8 mouse cellular contexts compared by ENCODE assay signal in genomic region chr7:19697949-19698906, GRCm38 (mm10). TPM values are rescaled to one million over a fixed set of nuclear protein-coding genes. Genes with fewer than 3 reads are reported as not detected.
A peak's percentile ranks its signal among the peaks of the same experiment; 100 is the strongest.
DNase-seq lines count a peak whose midpoint lies in the region; ATAC-seq and TF ChIP-seq lines count a peak whose summit lies in the region.

No protein-coding gene starts in this region.

- peak overlapping the region; percentile 51 for H3K4me3 ChIP-seq in lung, adult 2 months (replicated peaks; ENCODE audit: extremely low read depth, low read depth, low read length)
- peak overlapping the region; percentile 13 for H3K4me3 ChIP-seq in forebrain, embryonic 14.5 days (ENCODE audit: low read depth, low read length)
- peak overlapping the region; percentile 31 for H3K4me3 ChIP-seq in midbrain, embryonic 11.5 days (ENCODE audit: low read depth, low read length)

- WGBS in lung, adult 2 months: 8% methylated on average over 28 of the region's 28 CpGs
- WGBS in forebrain, embryonic 14.5 days: 3% methylated on average over 28 of the region's 28 CpGs
- 3% methylated on average over 28 of the region's 28 CpGs for WGBS in midbrain, embryonic 11.5 days

- no peak overlapping the region for H3K27ac ChIP-seq in forebrain, embryonic 14.5 days (ENCODE audit: low read depth, low read length)
- no peak overlapping the region for H3K27ac ChIP-seq in midbrain, embryonic 11.5 days (ENCODE audit: low read depth, low read length)

- peaks cover 15% of the 10 kb centered on the region for H3K4me1 ChIP-seq in lung, adult 2 months (ENCODE audit: control insufficient read depth, insufficient read depth, low read length)
- H3K4me1 ChIP-seq in forebrain, embryonic 14.5 days (ENCODE audit: control insufficient read depth, insufficient read depth, low read length): peaks cover 4% of the 10 kb centered on the region; the same call in 1 of the 2 replicates
- H3K4me1 ChIP-seq in midbrain, embryonic 11.5 days (ENCODE audit: control insufficient read depth, insufficient read depth, low read length): peaks cover 15% of the 10 kb centered on the region

- peak; percentile 8; the same call in 1 of the 2 replicates for ATAC-seq in forebrain, embryonic 14.5 days
- ATAC-seq in midbrain, embryonic 11.5 days (ENCODE audit: low FRiP score): no peak
- no peak for ATAC-seq in activated CD4-positive, CD25-positive, alpha-beta regulatory T cell, adult 4 months
- no peak for ATAC-seq in megakaryocyte-erythroid progenitor cell, adult 5-6 weeks (replicated peaks; ENCODE audit: low FRiP score, low TSS enrichment, poor library complexity, severe bottlenecking)

- no peak for TF ChIP-seq POLR2A in lung, adult 2 months (IDR thresholded peaks at IDR 0.05; ENCODE audit: borderline replicate concordance, extremely low read depth, low read depth, low read length)

- no peak for DNase-seq in lung, adult 2 months
- no peak for DNase-seq in lung, adult 18-20 months
- DNase-seq in forebrain, embryonic 14.5 days (ENCODE audit: low spot score): peak; percentile 17
- peak; percentile 58 for DNase-seq in kidney, postnatal 10 days
- peak; percentile 92 for DNase-seq in midbrain, embryonic 11.5 days (ENCODE audit: low spot score, missing footprints)
- DNase-seq in gastrocnemius, postnatal 36 days: no peak

- peaks cover 6% of the 10 kb centered on the region for H3K36me3 ChIP-seq in forebrain, embryonic 14.5 days (ENCODE audit: control insufficient read depth, insufficient read depth, low read length)
- H3K36me3 ChIP-seq in midbrain, embryonic 11.5 days (ENCODE audit: control insufficient read depth, insufficient read depth, low read length): peaks cover 10% of the 10 kb centered on the region

- TF ChIP-seq CTCF in lung, adult 2 months (IDR thresholded peaks at IDR 0.05; ENCODE audit: insufficient read depth, low read length): peak; percentile 13; the same call in 1 of the 2 replicates

- H3K4me2 ChIP-seq in forebrain, embryonic 14.5 days (ENCODE audit: low read length): peak overlapping the region; percentile 40
- H3K4me2 ChIP-seq in midbrain, embryonic 11.5 days: peak overlapping the region; percentile 65

- peak overlapping the region; percentile 3 for H3K9ac ChIP-seq in forebrain, embryonic 14.5 days (ENCODE audit: low read length)
- peak overlapping the region; percentile 67 for H3K9ac ChIP-seq in midbrain, embryonic 11.5 days (ENCODE audit: low read length)

- H3K9me3 ChIP-seq in forebrain, embryonic 14.5 days (replicated peaks; ENCODE audit: control insufficient read depth, low read length): no peaks in the 10 kb centered on the region
- peaks cover 4% of the 10 kb centered on the region; the same call in 1 of the 2 replicates for H3K9me3 ChIP-seq in midbrain, embryonic 11.5 days (ENCODE audit: control insufficient read depth, low read length)

- H3K27me3 ChIP-seq in forebrain, embryonic 14.5 days (replicated peaks; ENCODE audit: control insufficient read depth, insufficient read depth, low read length): no peaks in the 10 kb centered on the region
- no peaks in the 10 kb centered on the region for H3K27me3 ChIP-seq in midbrain, embryonic 11.5 days (ENCODE audit: control insufficient read depth, insufficient read depth, low read length)

- intact Hi-C loops in gastrocnemius, postnatal 36 days (cut with DNase I): no loop called here

RNA-seq across cellular contexts. Expression of gene Apoe, which starts 0.8 kb away (rescaled TPM):
- 815 and 1,134 TPM in 2 replicates for polyA plus RNA-seq in lung, adult 2 months (2012; rRNA removed)
- polyA plus RNA-seq in forebrain, embryonic 14.5 days (2014; fragmentation: Nextera tagmentation; extraction: Ambion mirVana): 261 and 304 TPM in 2 replicates
- polyA plus RNA-seq in midbrain, embryonic 11.5 days (2014; fragmentation: Nextera tagmentation; extraction: Ambion mirVana): 180 and 196 TPM in 2 replicates
- polyA plus RNA-seq in activated CD4-positive, CD25-positive, alpha-beta regulatory T cell, adult 4 months (2017; shearing (Covaris generic)): 10 to 100 TPM in 1 of 2 experiments, 1 to 10 TPM in 1; 4.1 to 16.0 TPM
- total RNA-seq in megakaryocyte-erythroid progenitor cell, adult 5-6 weeks (2014; fragmentation: Nextera tagmentation): 113 and 140 TPM in 2 replicates
- 556 and 867 TPM in 2 replicates for total RNA-seq in megakaryocyte-erythroid progenitor cell, adult 5-6 weeks (2017)
- 10 to 100 TPM; 49.0 to 51.4 TPM for total RNA-seq in gastrocnemius, postnatal 36 days (2021)

RNA-seq across cellular contexts. Expression of gene Apoc1, which starts 5.8 kb away (rescaled TPM):
- polyA plus RNA-seq in lung, adult 2 months (2012; rRNA removed): 25.9 and 29.2 TPM in 2 replicates
- 1.0 and 1.4 TPM in 2 replicates for polyA plus RNA-seq in forebrain, embryonic 14.5 days (2014; fragmentation: Nextera tagmentation; extraction: Ambion mirVana)
- 1.9 and 3.2 TPM in 2 replicates for polyA plus RNA-seq in midbrain, embryonic 11.5 days (2014; fragmentation: Nextera tagmentation; extraction: Ambion mirVana)
- polyA plus RNA-seq in activated CD4-positive, CD25-positive, alpha-beta regulatory T cell, adult 4 months (2017; shearing (Covaris generic)): not detected
- 2.3 and 3.6 TPM in 2 replicates for total RNA-seq in megakaryocyte-erythroid progenitor cell, adult 5-6 weeks (2014; fragmentation: Nextera tagmentation)
- total RNA-seq in megakaryocyte-erythroid progenitor cell, adult 5-6 weeks (2017): 15.4 TPM in 1 of 2 replicates, not detected in the other
- 1 to 10 TPM in 1 of 2 experiments, under 1 TPM in 1; 0.94 to 1.4 TPM for total RNA-seq in gastrocnemius, postnatal 36 days (2021)

RNA-seq across cellular contexts. Expression of gene Apoc4, which starts 16.9 kb away (rescaled TPM):
- 1.1 and 1.4 TPM in 2 replicates for polyA plus RNA-seq in lung, adult 2 months (2012; rRNA removed)
- polyA plus RNA-seq in forebrain, embryonic 14.5 days (2014; fragmentation: Nextera tagmentation; extraction: Ambion mirVana): not detected in 2 replicates
- not detected in 2 replicates for polyA plus RNA-seq in midbrain, embryonic 11.5 days (2014; fragmentation: Nextera tagmentation; extraction: Ambion mirVana)
- under 1 TPM in 1 of 2 experiments, not detected in 1; 0.44 TPM for polyA plus RNA-seq in activated CD4-positive, CD25-positive, alpha-beta regulatory T cell, adult 4 months (2017; shearing (Covaris generic))
- total RNA-seq in megakaryocyte-erythroid progenitor cell, adult 5-6 weeks (2014; fragmentation: Nextera tagmentation): not detected in 2 replicates
- not detected in 2 replicates for total RNA-seq in megakaryocyte-erythroid progenitor cell, adult 5-6 weeks (2017)
- total RNA-seq in gastrocnemius, postnatal 36 days (2021): under 1 TPM in 1 of 2 experiments, not detected in 1; 0.43 TPM

RNA-seq across cellular contexts. Expression of gene Gm44805, which starts 17.0 kb away (rescaled TPM):
- polyA plus RNA-seq in lung, adult 2 months (2012; rRNA removed): not detected in 2 replicates
- not detected in 2 replicates for polyA plus RNA-seq in forebrain, embryonic 14.5 days (2014; fragmentation: Nextera tagmentation; extraction: Ambion mirVana)
- not detected in 2 replicates for polyA plus RNA-seq in midbrain, embryonic 11.5 days (2014; fragmentation: Nextera tagmentation; extraction: Ambion mirVana)
- polyA plus RNA-seq in activated CD4-positive, CD25-positive, alpha-beta regulatory T cell, adult 4 months (2017; shearing (Covaris generic)): not detected
- total RNA-seq in megakaryocyte-erythroid progenitor cell, adult 5-6 weeks (2014; fragmentation: Nextera tagmentation): not detected in 2 replicates
- not detected in 2 replicates for total RNA-seq in megakaryocyte-erythroid progenitor cell, adult 5-6 weeks (2017)
- total RNA-seq in gastrocnemius, postnatal 36 days (2021): not detected

RNA-seq across cellular contexts. Expression of gene Tomm40, which starts 17.0 kb away (rescaled TPM):
- 46.0 and 51.3 TPM in 2 replicates for polyA plus RNA-seq in lung, adult 2 months (2012; rRNA removed)
- 86.3 and 109 TPM in 2 replicates for polyA plus RNA-seq in forebrain, embryonic 14.5 days (2014; fragmentation: Nextera tagmentation; extraction: Ambion mirVana)
- 113 and 138 TPM in 2 replicates for polyA plus RNA-seq in midbrain, embryonic 11.5 days (2014; fragmentation: Nextera tagmentation; extraction: Ambion mirVana)
- polyA plus RNA-seq in activated CD4-positive, CD25-positive, alpha-beta regulatory T cell, adult 4 months (2017; shearing (Covaris generic)): 10 to 100 TPM in 1 of 2 experiments, 1 to 10 TPM in 1; 5.7 to 11.7 TPM
- 111 and 140 TPM in 2 replicates for total RNA-seq in megakaryocyte-erythroid progenitor cell, adult 5-6 weeks (2014; fragmentation: Nextera tagmentation)
- total RNA-seq in megakaryocyte-erythroid progenitor cell, adult 5-6 weeks (2017): 44.6 and 64.9 TPM in 2 replicates
- 10 to 100 TPM; 36.8 to 47.6 TPM for total RNA-seq in gastrocnemius, postnatal 36 days (2021)

Comparison
In these comparisons a context has a peak if more than half of its experiments do, and no peak if none do; other contexts are left out.
1. DNase-seq: peak in forebrain, embryonic 14.5 days (single experiment), kidney, postnatal 10 days (single experiment) and midbrain, embryonic 11.5 days (single experiment); none in lung, adult 2 months (single experiment), lung, adult 18-20 months (0 of 2) and gastrocnemius, postnatal 36 days (0 of 2).
2. RNA of gene Apoe, which starts 0.8 kb away (polyA plus RNA-seq): 815 to 1,134 TPM in lung, adult 2 months, 261 to 304 TPM in forebrain, embryonic 14.5 days and 180 to 196 TPM in midbrain, embryonic 11.5 days; 4.1 to 16.0 TPM in activated CD4-positive, CD25-positive, alpha-beta regulatory T cell, adult 4 months; every median in the first group is over 10 times any median in the second.
3. Peak in every context shown above with its lines, with median percentiles within 50 percentile points of each other: H3K4me3 ChIP-seq.